Mouse (Mus musculus): ENCODE measurements at regions not wholly inside any gene's neighbourhood (a gene's known extent, or its start where the extent isn't known, plus 50 kb on each side); places are given as distances from the start of the nearest gene placed in this dataset.

- no peaks in the 10 kb centered on the region for H3K4me1 ChIP-seq (ENCODE audit: control insufficient read depth, insufficient read depth, low read length)
- H3K9me3 ChIP-seq (replicated peaks; ENCODE audit: control insufficient read depth, low read length): no peaks in the 10 kb centered on the region
- H3K36me3 ChIP-seq (ENCODE audit: control insufficient read depth, insufficient read depth): no peaks in the 10 kb centered on the region
- H3K4me3 ChIP-seq (ENCODE audit: low read length): no peak overlapping the region
- H3K4me2 ChIP-seq (ENCODE audit: low read depth, low read length): peak overlapping the region; percentile 26; the same call in 1 of the 2 replicates
- H3K27ac ChIP-seq (ENCODE audit: low read length): no peak overlapping the region
- H3K27me3 ChIP-seq (ENCODE audit: control insufficient read depth, insufficient read depth, low read length): no peaks in the 10 kb centered on the region
- no peak overlapping the region for H3K9ac ChIP-seq (ENCODE audit: low read length)
- peak; percentile 63 for ATAC-seq (replicated peaks; ENCODE audit: extremely low read depth, insufficient read depth, low FRiP score)
- WGBS: 49% methylated on average over 17 of the region's 17 CpGs
Observed at GRCm38 (mm10) chr11:19143267-19144000, 124.6 kb upstream of the Meis1 start.

GRCm38 (mm10) chr11:19144506-19144905 lies 125.7 kb upstream of the Meis1 start:
- H3K4me1 ChIP-seq (ENCODE audit: control insufficient read depth, insufficient read depth, low read length): no peaks in the 10 kb centered on the region
- no peaks in the 10 kb centered on the region for H3K36me3 ChIP-seq (ENCODE audit: control insufficient read depth, insufficient read depth)
- 85% methylated on average over 6 of the region's 6 CpGs for WGBS
- no peak overlapping the region for H3K9ac ChIP-seq (ENCODE audit: low read length)
- no peaks in the 10 kb centered on the region for H3K9me3 ChIP-seq (replicated peaks; ENCODE audit: control insufficient read depth, low read length)
- no peak overlapping the region for H3K27ac ChIP-seq (ENCODE audit: low read length)
- H3K27me3 ChIP-seq (ENCODE audit: control insufficient read depth, insufficient read depth, low read length): no peaks in the 10 kb centered on the region
- no peak overlapping the region for H3K4me2 ChIP-seq (ENCODE audit: low read depth, low read length)
- ATAC-seq (replicated peaks; ENCODE audit: extremely low read depth, insufficient read depth, low FRiP score): no peak
- H3K4me3 ChIP-seq (ENCODE audit: low read length): no peak overlapping the region

- Histone ChIP-seq H3K4me2 (ENCODE audit: low read depth, low read length) (no peak overlapping the region), H3K4me1 (ENCODE audit: control insufficient read depth, insufficient read depth, low read length) (no peaks in the 10 kb centered on the region), H3K9me3 (replicated peaks; ENCODE audit: control insufficient read depth, low read length) (no peaks in the 10 kb centered on the region), H3K27me3 (ENCODE audit: control insufficient read depth, insufficient read depth, low read length) (no peaks in the 10 kb centered on the region), H3K27ac (ENCODE audit: low read length) (no peak overlapping the region), H3K9ac (ENCODE audit: low read length) (no peak overlapping the region), H3K4me3 (ENCODE audit: low read length) (no peak overlapping the region), H3K36me3 (ENCODE audit: control insufficient read depth, insufficient read depth) (no peaks in the 10 kb centered on the region)
- no peak for ATAC-seq (replicated peaks; ENCODE audit: extremely low read depth, insufficient read depth, low FRiP score)
- 49% methylated on average over 9 of the region's 9 CpGs for WGBS
Observed at GRCm38 (mm10) chr11:19145263-19145662, 126.5 kb upstream of the Meis1 start.

GRCm38 (mm10) chr11:19145991-19146390 lies 127.2 kb upstream of the Meis1 start:
- Histone ChIP-seq H3K9ac (ENCODE audit: low read length) (no peak overlapping the region), H3K27ac (ENCODE audit: low read length) (no peak overlapping the region), H3K36me3 (ENCODE audit: control insufficient read depth, insufficient read depth) (no peaks in the 10 kb centered on the region), H3K27me3 (ENCODE audit: control insufficient read depth, insufficient read depth, low read length) (no peaks in the 10 kb centered on the region), H3K4me2 (ENCODE audit: low read depth, low read length) (no peak overlapping the region), H3K9me3 (replicated peaks; ENCODE audit: control insufficient read depth, low read length) (no peaks in the 10 kb centered on the region), H3K4me1 (ENCODE audit: control insufficient read depth, insufficient read depth, low read length) (no peaks in the 10 kb centered on the region), H3K4me3 (ENCODE audit: low read length) (no peak overlapping the region)
- 81% methylated on average over 3 of the region's 3 CpGs for WGBS
- no peak for ATAC-seq (replicated peaks; ENCODE audit: extremely low read depth, insufficient read depth, low FRiP score)

- no peaks in the 10 kb centered on the region for H3K4me1 ChIP-seq (ENCODE audit: control insufficient read depth, insufficient read depth, low read length)
- H3K36me3 ChIP-seq (ENCODE audit: control insufficient read depth, insufficient read depth): no peaks in the 10 kb centered on the region
- H3K4me2 ChIP-seq (ENCODE audit: low read depth, low read length): no peak overlapping the region
- H3K9ac ChIP-seq (ENCODE audit: low read length): no peak overlapping the region
- no peak for ATAC-seq (replicated peaks; ENCODE audit: extremely low read depth, insufficient read depth, low FRiP score)
- 81% methylated on average over 3 of the region's 3 CpGs for WGBS
- no peaks in the 10 kb centered on the region for H3K9me3 ChIP-seq (replicated peaks; ENCODE audit: control insufficient read depth, low read length)
- no peak overlapping the region for H3K27ac ChIP-seq (ENCODE audit: low read length)
- H3K27me3 ChIP-seq (ENCODE audit: control insufficient read depth, insufficient read depth, low read length): no peaks in the 10 kb centered on the region
- H3K4me3 ChIP-seq (ENCODE audit: low read length): no peak overlapping the region
Observed at GRCm38 (mm10) chr11:19151026-19151425, 132.2 kb upstream of the Meis1 start.

- Histone ChIP-seq H3K27me3 (ENCODE audit: control insufficient read depth, insufficient read depth, low read length) (no peaks in the 10 kb centered on the region), H3K27ac (ENCODE audit: low read length) (no peak overlapping the region), H3K4me3 (ENCODE audit: low read length) (no peak overlapping the region), H3K4me2 (ENCODE audit: low read depth, low read length) (no peak overlapping the region), H3K9ac (ENCODE audit: low read length) (no peak overlapping the region), H3K9me3 (replicated peaks; ENCODE audit: control insufficient read depth, low read length) (no peaks in the 10 kb centered on the region), H3K4me1 (ENCODE audit: control insufficient read depth, insufficient read depth, low read length) (no peaks in the 10 kb centered on the region), H3K36me3 (ENCODE audit: control insufficient read depth, insufficient read depth) (no peaks in the 10 kb centered on the region)
- no peak for ATAC-seq (replicated peaks; ENCODE audit: extremely low read depth, insufficient read depth, low FRiP score)
- 68% methylated on average over 4 of the region's 4 CpGs for WGBS
Observed at GRCm38 (mm10) chr11:19153714-19154113, 134.9 kb upstream of the Meis1 start.

- H3K9ac ChIP-seq (ENCODE audit: low read length): no peak overlapping the region
- 80% methylated on average over 4 of the region's 4 CpGs for WGBS
- no peak for ATAC-seq (replicated peaks; ENCODE audit: extremely low read depth, insufficient read depth, low FRiP score)
- no peaks in the 10 kb centered on the region for H3K36me3 ChIP-seq (ENCODE audit: control insufficient read depth, insufficient read depth)
- no peak overlapping the region for H3K4me2 ChIP-seq (ENCODE audit: low read depth, low read length)
- no peak overlapping the region for H3K4me3 ChIP-seq (ENCODE audit: low read length)
- no peak overlapping the region for H3K27ac ChIP-seq (ENCODE audit: low read length)
- no peaks in the 10 kb centered on the region for H3K9me3 ChIP-seq (replicated peaks; ENCODE audit: control insufficient read depth, low read length)
- no peaks in the 10 kb centered on the region for H3K27me3 ChIP-seq (ENCODE audit: control insufficient read depth, insufficient read depth, low read length)
- no peaks in the 10 kb centered on the region for H3K4me1 ChIP-seq (ENCODE audit: control insufficient read depth, insufficient read depth, low read length)
Observed at GRCm38 (mm10) chr11:19154813-19155616, 136.2 kb upstream of the Meis1 start.

- ATAC-seq (replicated peaks; ENCODE audit: extremely low read depth, insufficient read depth, low FRiP score): no peak
- Histone ChIP-seq H3K4me3 (ENCODE audit: low read length) (no peak overlapping the region), H3K27me3 (ENCODE audit: control insufficient read depth, insufficient read depth, low read length) (no peaks in the 10 kb centered on the region), H3K9me3 (replicated peaks; ENCODE audit: control insufficient read depth, low read length) (no peaks in the 10 kb centered on the region), H3K27ac (ENCODE audit: low read length) (no peak overlapping the region), H3K4me2 (ENCODE audit: low read depth, low read length) (no peak overlapping the region), H3K9ac (ENCODE audit: low read length) (no peak overlapping the region), H3K4me1 (ENCODE audit: control insufficient read depth, insufficient read depth, low read length) (no peaks in the 10 kb centered on the region), H3K36me3 (ENCODE audit: control insufficient read depth, insufficient read depth) (no peaks in the 10 kb centered on the region)
- WGBS: 72% methylated on average over 2 of the region's 2 CpGs
Observed at GRCm38 (mm10) chr11:19155617-19155983, 136.8 kb upstream of the Meis1 start.

GRCm38 (mm10) chr11:19160227-19160626 lies 141.4 kb upstream of the Meis1 start:
- ATAC-seq (replicated peaks; ENCODE audit: extremely low read depth, insufficient read depth, low FRiP score): no peak
- no peak overlapping the region for H3K9ac ChIP-seq (ENCODE audit: low read length)
- 60% methylated on average over 3 of the region's 3 CpGs for WGBS
- H3K4me3 ChIP-seq (ENCODE audit: low read length): no peak overlapping the region
- no peaks in the 10 kb centered on the region for H3K9me3 ChIP-seq (replicated peaks; ENCODE audit: control insufficient read depth, low read length)
- H3K4me1 ChIP-seq (ENCODE audit: control insufficient read depth, insufficient read depth, low read length): no peaks in the 10 kb centered on the region
- no peak overlapping the region for H3K27ac ChIP-seq (ENCODE audit: low read length)
- H3K27me3 ChIP-seq (ENCODE audit: control insufficient read depth, insufficient read depth, low read length): no peaks in the 10 kb centered on the region
- no peaks in the 10 kb centered on the region for H3K36me3 ChIP-seq (ENCODE audit: control insufficient read depth, insufficient read depth)
- H3K4me2 ChIP-seq (ENCODE audit: low read depth, low read length): no peak overlapping the region
